Mouse (Mus musculus): Measurements from ENCODE around the gene Tulp4. TPM values are rescaled to one million over a fixed set of nuclear protein-coding genes. Genes with fewer than 3 reads are reported as not detected.
A peak's percentile ranks its signal among the peaks of the same experiment; 100 is the strongest.

Tulp4 gene
- polyA plus RNA-seq, 1 experiment, result 56.4 TPM

GRCm38 (mm10) chr17:6103566-6103965 is 2.7 kb upstream of the Tulp4 start:
- Histone ChIP-seq H3K79me2 (ENCODE audit: control insufficient read depth, insufficient read depth) (peaks cover 17% of the 10 kb centered on the region), H3ac (ENCODE audit: control insufficient read depth, insufficient read length) (no peak overlapping the region), H3K27me3 (ENCODE audit: control insufficient read depth, insufficient read depth, insufficient read length) (no peaks in the 10 kb centered on the region), H3K4me2 (ENCODE audit: low read depth) (no peak overlapping the region), H3K4me3 (no peak overlapping the region), H3K36me3 (ENCODE audit: control insufficient read depth, insufficient read depth) (no peaks in the 10 kb centered on the region)
- TF ChIP-seq CEBPB (IDR thresholded peaks at IDR 0.05; ENCODE audit: insufficient read depth, poor library complexity, severe bottlenecking), result no peak
- no peak for TF ChIP-seq USF1 (IDR thresholded peaks at IDR 0.05; ENCODE audit: low read depth)
- TF ChIP-seq E2F4 (IDR thresholded peaks at IDR 0.05; ENCODE audit: insufficient read depth), result no peak
- no peak for TF ChIP-seq MYOD1 (IDR thresholded peaks at IDR 0.05; ENCODE audit: control insufficient read depth in 1 of 3, insufficient read length in 2 of 3, low read depth in 2 of 3)
- TF ChIP-seq POLR2A (IDR thresholded peaks at IDR 0.05; ENCODE audit: insufficient read length, low read depth), result no peak
- TF ChIP-seq SRF (IDR thresholded peaks at IDR 0.05; ENCODE audit: control insufficient read depth, insufficient read length, low read depth), result no peak
- TF ChIP-seq POLR2AphosphoS2 (IDR thresholded peaks at IDR 0.05; ENCODE audit: insufficient read length, low read depth), result no peak
- TF ChIP-seq TCF3 (IDR thresholded peaks at IDR 0.05; ENCODE audit: insufficient read length, low read depth), result no peak
- no peak for TF ChIP-seq TCF12 (IDR thresholded peaks at IDR 0.05; ENCODE audit: insufficient read depth, poor library complexity, severe bottlenecking)
- no peak for TF ChIP-seq REST (IDR thresholded peaks at IDR 0.05; ENCODE audit: insufficient read depth, insufficient read length)
- TF ChIP-seq MYOG (IDR thresholded peaks at IDR 0.05; ENCODE audit: control insufficient read depth in 1 of 3, insufficient read depth in 1 of 3, insufficient read length in 2 of 3, low read depth in 2 of 3), result no peak

DNA sequence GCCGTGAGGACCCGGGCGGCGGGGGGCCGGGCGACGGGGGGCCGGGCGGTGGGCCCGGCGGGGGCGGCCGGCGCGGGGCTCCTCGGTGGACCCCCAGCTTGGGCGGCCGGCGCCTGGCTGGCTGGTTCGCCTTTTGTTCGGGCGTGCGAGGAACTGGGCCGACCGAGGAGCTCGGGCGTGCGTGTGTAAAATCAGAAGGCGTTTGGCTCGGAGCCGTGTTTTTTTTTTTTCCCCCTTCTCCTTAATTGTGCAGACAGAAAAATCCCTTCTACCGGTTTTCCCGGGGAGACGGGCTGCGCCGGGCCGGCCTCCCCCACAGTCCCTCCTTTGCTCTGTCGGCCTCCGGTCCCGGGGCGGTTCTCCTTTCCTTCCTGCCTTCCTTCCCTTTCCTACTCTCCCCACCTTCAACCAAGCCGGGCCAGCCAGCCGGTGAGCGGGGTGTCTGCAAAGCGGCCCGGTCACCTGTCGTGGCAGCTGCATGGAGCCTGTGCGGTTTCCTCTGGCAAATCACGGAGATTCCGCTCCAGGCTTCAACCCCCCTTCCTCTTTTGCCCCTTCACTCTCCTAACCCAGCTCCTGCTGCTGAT is 871 bp downstream of the Tulp4 start:
- H3K79me2 ChIP-seq (ENCODE audit: control insufficient read depth, insufficient read depth), result peaks cover 52% of the 10 kb centered on the region
- peak overlapping the region; percentile 90 for H3K4me3 ChIP-seq
- peak overlapping the region; percentile 72 for H3K4me2 ChIP-seq (ENCODE audit: low read depth)
- peak overlapping the region; percentile 95 for H3ac ChIP-seq (ENCODE audit: control insufficient read depth, insufficient read length)
- H3K36me3 ChIP-seq (ENCODE audit: control insufficient read depth, insufficient read depth), result peaks cover 3% of the 10 kb centered on the region
- peak; percentile 76 for TF ChIP-seq TCF12 (IDR thresholded peaks at IDR 0.05; ENCODE audit: insufficient read depth, poor library complexity, severe bottlenecking)
- TF ChIP-seq CEBPB (IDR thresholded peaks at IDR 0.05; ENCODE audit: insufficient read depth, poor library complexity, severe bottlenecking), result no peak
- peak in 2 of 3 experiments; percentile 94 to 97 for TF ChIP-seq MYOD1 (IDR thresholded peaks at IDR 0.05; ENCODE audit: control insufficient read depth in 1 of 3, insufficient read length in 2 of 3, low read depth in 2 of 3)
- peak; percentile 42 to 99 (median 96) for TF ChIP-seq MYOG (IDR thresholded peaks at IDR 0.05; ENCODE audit: control insufficient read depth in 1 of 3, insufficient read depth in 1 of 3, insufficient read length in 2 of 3, low read depth in 2 of 3)
- peak; percentile 89 for TF ChIP-seq TCF3 (IDR thresholded peaks at IDR 0.05; ENCODE audit: insufficient read length, low read depth)
- no peak for TF ChIP-seq SRF (IDR thresholded peaks at IDR 0.05; ENCODE audit: control insufficient read depth, insufficient read length, low read depth)
- TF ChIP-seq USF1 (IDR thresholded peaks at IDR 0.05; ENCODE audit: low read depth), result no peak
- H3K27me3 ChIP-seq (ENCODE audit: control insufficient read depth, insufficient read depth, insufficient read length), result no peaks in the 10 kb centered on the region

- Histone ChIP-seq H3K79me2 (ENCODE audit: control insufficient read depth, insufficient read depth) (peaks cover 63% of the 10 kb centered on the region), H3K27me3 (ENCODE audit: control insufficient read depth, insufficient read depth, insufficient read length) (no peaks in the 10 kb centered on the region), H3K4me2 (ENCODE audit: low read depth) (peak overlapping the region; percentile 72), H3K36me3 (ENCODE audit: control insufficient read depth, insufficient read depth) (peaks cover 11% of the 10 kb centered on the region), H3ac (ENCODE audit: control insufficient read depth, insufficient read length) (peak overlapping the region; percentile 95), H3K4me3 (peak overlapping the region; percentile 90)
- TF ChIP-seq MYOD1 (IDR thresholded peaks at IDR 0.05; ENCODE audit: control insufficient read depth in 1 of 3, insufficient read length in 2 of 3, low read depth in 2 of 3) (no peak), POLR2AphosphoS2 (IDR thresholded peaks at IDR 0.05; ENCODE audit: insufficient read length, low read depth) (no peak), TCF12 (IDR thresholded peaks at IDR 0.05; ENCODE audit: insufficient read depth, poor library complexity, severe bottlenecking) (no peak), SRF (IDR thresholded peaks at IDR 0.05; ENCODE audit: control insufficient read depth, insufficient read length, low read depth) (no peak)
These were observed 1.9 kb downstream of the Tulp4 start for GRCm38 (mm10) chr17:6108175-6108574.

DNA sequence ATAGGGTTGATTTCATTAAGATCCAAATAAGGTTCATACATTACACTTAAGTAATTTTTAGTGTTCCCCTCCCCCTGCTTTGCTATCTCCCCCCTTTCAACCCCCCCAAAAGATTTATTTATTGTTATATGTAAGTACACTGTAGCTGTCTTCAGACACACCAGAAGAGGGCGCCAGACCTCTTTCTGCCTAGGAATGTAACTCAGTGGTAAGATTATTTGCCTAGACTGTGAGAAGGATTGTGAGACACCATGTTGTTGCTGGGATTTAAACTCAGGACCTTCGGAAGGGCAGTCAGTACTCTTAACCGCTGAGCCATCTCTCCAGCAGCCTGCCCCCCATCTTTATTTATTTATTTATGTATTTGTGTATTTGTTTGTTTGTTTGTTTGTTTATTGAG is 4.7 kb downstream of the Tulp4 start:
- Histone ChIP-seq H3K79me2 (ENCODE audit: control insufficient read depth, insufficient read depth) (peaks cover 90% of the 10 kb centered on the region), H3K4me2 (ENCODE audit: low read depth) (no peak overlapping the region), H3K4me3 (no peak overlapping the region), H3K36me3 (ENCODE audit: control insufficient read depth, insufficient read depth) (peaks cover 17% of the 10 kb centered on the region), H3ac (ENCODE audit: control insufficient read depth, insufficient read length) (no peak overlapping the region), H3K27me3 (ENCODE audit: control insufficient read depth, insufficient read depth, insufficient read length) (no peaks in the 10 kb centered on the region)
- TF ChIP-seq TCF12 (IDR thresholded peaks at IDR 0.05; ENCODE audit: insufficient read depth, poor library complexity, severe bottlenecking), result no peak
- TF ChIP-seq MAX (IDR thresholded peaks at IDR 0.05; ENCODE audit: low read depth), result no peak
- no peak for TF ChIP-seq POLR2A (IDR thresholded peaks at IDR 0.05; ENCODE audit: insufficient read length, low read depth)
- no peak for TF ChIP-seq MYOG (IDR thresholded peaks at IDR 0.05; ENCODE audit: control insufficient read depth in 1 of 3, insufficient read depth in 1 of 3, insufficient read length in 2 of 3, low read depth in 2 of 3)
- TF ChIP-seq CEBPB (IDR thresholded peaks at IDR 0.05; ENCODE audit: insufficient read depth, poor library complexity, severe bottlenecking), result no peak
- no peak for TF ChIP-seq USF1 (IDR thresholded peaks at IDR 0.05; ENCODE audit: low read depth)
- no peak for TF ChIP-seq POLR2AphosphoS2 (IDR thresholded peaks at IDR 0.05; ENCODE audit: insufficient read length, low read depth)
- no peak for TF ChIP-seq TCF3 (IDR thresholded peaks at IDR 0.05; ENCODE audit: insufficient read length, low read depth)
- TF ChIP-seq E2F4 (IDR thresholded peaks at IDR 0.05; ENCODE audit: insufficient read depth), result no peak
- TF ChIP-seq REST (IDR thresholded peaks at IDR 0.05; ENCODE audit: insufficient read depth, insufficient read length), result no peak
- no peak for TF ChIP-seq MYOD1 (IDR thresholded peaks at IDR 0.05; ENCODE audit: control insufficient read depth in 1 of 3, insufficient read length in 2 of 3, low read depth in 2 of 3)
- no peak for TF ChIP-seq SRF (IDR thresholded peaks at IDR 0.05; ENCODE audit: control insufficient read depth, insufficient read length, low read depth)

GRCm38 (mm10) chr17:6113653-6114052 is 7.4 kb downstream of the Tulp4 start:
- Histone ChIP-seq H3K4me2 (ENCODE audit: low read depth) (no peak overlapping the region), H3K4me3 (no peak overlapping the region), H3K36me3 (ENCODE audit: control insufficient read depth, insufficient read depth) (peaks cover 17% of the 10 kb centered on the region), H3ac (ENCODE audit: control insufficient read depth, insufficient read length) (no peak overlapping the region), H3K79me2 (ENCODE audit: control insufficient read depth, insufficient read depth) (peaks cover 100% of the 10 kb centered on the region), H3K27me3 (ENCODE audit: control insufficient read depth, insufficient read depth, insufficient read length) (no peaks in the 10 kb centered on the region)
- TF ChIP-seq MYOD1 (IDR thresholded peaks at IDR 0.05; ENCODE audit: control insufficient read depth in 1 of 3, insufficient read length in 2 of 3, low read depth in 2 of 3), result peak in 1 of 3 experiments; percentile 59
- TF ChIP-seq TCF12 (IDR thresholded peaks at IDR 0.05; ENCODE audit: insufficient read depth, poor library complexity, severe bottlenecking), result no peak
- no peak for TF ChIP-seq REST (IDR thresholded peaks at IDR 0.05; ENCODE audit: insufficient read depth, insufficient read length)

Measured in myocyte (in vitro differentiated cells).